Comparison of ENCODE assay signal across 29 mouse cellular contexts in the genomic region with DNA sequence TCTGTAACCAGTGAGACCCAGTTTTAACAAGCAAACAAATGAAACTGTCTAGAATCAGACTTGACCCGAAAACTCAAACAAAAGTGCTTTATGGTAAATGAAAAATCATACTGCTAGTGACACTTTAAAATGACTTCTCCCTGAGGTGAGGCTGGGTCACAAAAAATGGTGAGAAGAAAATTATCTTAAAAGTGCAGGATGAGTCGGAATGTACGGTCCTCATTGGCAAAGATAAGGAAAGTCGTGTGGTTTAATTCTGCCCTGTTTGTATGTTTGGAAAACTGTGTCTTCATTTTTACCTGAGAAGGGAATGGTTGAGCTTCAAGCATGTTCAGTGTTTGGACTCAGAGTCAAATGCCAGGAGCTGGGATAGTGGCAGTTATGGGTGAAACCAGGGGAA. TPM values are rescaled to one million over a fixed set of nuclear protein-coding genes. Genes with fewer than 3 reads are reported as not detected.
DNase-seq lines count a peak whose midpoint lies in the region; ATAC-seq and TF ChIP-seq lines count a peak whose summit lies in the region.
"Had no signal": no experiment of that assay in that cellular context is flagged by ENCODE, and none has a peak within 500 bp of the region (broad histone marks: within the 10 kb centered on the region; RNA-seq: fewer than 3 reads in every experiment).

No protein-coding gene starts in this region.

- intact Hi-C loops in left cerebral cortex, adult 2 months (cut with DNase I): no loop called here

- no peak for ATAC-seq in liver, embryonic 12.5 days
- peak; percentile 62 for ATAC-seq in erythroblast, adult 5-6 weeks (replicated peaks; ENCODE audit: low FRiP score, poor library complexity, severe bottlenecking)
- ATAC-seq in liver, embryonic 16.5 days (ENCODE audit: low read depth): no peak
- ATAC-seq in inflammation-experienced regulatory T-cells, adult 6 months: no peak
- ATAC-seq: activated CD4-positive, CD25-positive, alpha-beta regulatory T cell, adult 4 months; CD4-positive, CD25-positive, alpha-beta regulatory T cell, adult 4 months; forebrain, embryonic 13.5 days; hindbrain, embryonic 16.5 days; Patski had no signal

- H3K4me2 ChIP-seq in liver, embryonic 12.5 days: no peak overlapping the region
- H3K4me2 ChIP-seq in liver, embryonic 16.5 days (ENCODE audit: low read depth, low read length): no peak overlapping the region
- H3K4me2 ChIP-seq: embryonic facial prominence, embryonic 12.5 days; forebrain, embryonic 13.5 days; heart, embryonic 13.5 days; hindbrain, embryonic 12.5 days had no signal

- no peaks in the 10 kb centered on the region for H3K9me3 ChIP-seq in liver, embryonic 12.5 days (replicated peaks)
- H3K9me3 ChIP-seq in liver, embryonic 16.5 days (replicated peaks; ENCODE audit: control insufficient read depth, low read length): no peaks in the 10 kb centered on the region
- H3K9me3 ChIP-seq: embryonic facial prominence, embryonic 12.5 days; forebrain, embryonic 13.5 days; G1E; heart, embryonic 13.5 days; hindbrain, embryonic 12.5 days had no signal

- H3K27me3 ChIP-seq in liver, embryonic 12.5 days (replicated peaks): no peaks in the 10 kb centered on the region
- H3K27me3 ChIP-seq in liver, embryonic 16.5 days (ENCODE audit: control insufficient read depth, insufficient read depth, low read depth, low read length): no peaks in the 10 kb centered on the region
- H3K27me3 ChIP-seq: embryonic facial prominence, embryonic 12.5 days; forebrain, embryonic 13.5 days; heart, embryonic 13.5 days; hindbrain, embryonic 12.5 days had no signal

- WGBS in liver, embryonic 12.5 days (ENCODE audit: insufficient replicate concordance): 49% methylated on average over 4 of the region's 4 CpGs
- WGBS in liver, embryonic 16.5 days (ENCODE audit: insufficient replicate concordance): 37% methylated on average over 4 of the region's 4 CpGs

- no peak overlapping the region for H3K4me3 ChIP-seq in liver, embryonic 12.5 days
- no peak overlapping the region for H3K4me3 ChIP-seq in liver, embryonic 16.5 days (ENCODE audit: low read depth, low read length)
- no peak overlapping the region for H3K4me3 ChIP-seq in left cerebral cortex, adult 2 months
- H3K4me3 ChIP-seq: embryonic facial prominence, embryonic 12.5 days; forebrain, embryonic 13.5 days; gastrocnemius, adult 2 months; heart, embryonic 13.5 days; hindbrain, embryonic 12.5 days had no signal

- H3K36me3 ChIP-seq in liver, embryonic 12.5 days: no peaks in the 10 kb centered on the region
- H3K36me3 ChIP-seq in liver, embryonic 16.5 days (ENCODE audit: control insufficient read depth, insufficient read depth): no peaks in the 10 kb centered on the region
- H3K36me3 ChIP-seq: embryonic facial prominence, embryonic 12.5 days; G1E; heart, embryonic 13.5 days; hindbrain, embryonic 12.5 days had no signal

- TF ChIP-seq CTCF in left cerebral cortex, adult 2 months (IDR thresholded peaks at IDR 0.05): no peak

- H3K4me1 ChIP-seq in liver, embryonic 12.5 days: peaks cover 49% of the 10 kb centered on the region
- H3K4me1 ChIP-seq in liver, embryonic 16.5 days (ENCODE audit: control insufficient read depth, low read depth, low read length): peaks cover 31% of the 10 kb centered on the region
- H3K4me1 ChIP-seq: embryonic facial prominence, embryonic 12.5 days; forebrain, embryonic 13.5 days; hindbrain, embryonic 12.5 days had no signal

- H3K27ac ChIP-seq in liver, embryonic 12.5 days: 0 out of 2 replicates have a peak overlapping the region, but pooled peaks have one; percentile 1
- H3K27ac ChIP-seq in liver, embryonic 16.5 days (ENCODE audit: low read length): peak overlapping the region; percentile 68
- H3K27ac ChIP-seq in left cerebral cortex, adult 2 months: no peak overlapping the region
- H3K27ac ChIP-seq: embryonic facial prominence, embryonic 12.5 days; forebrain, embryonic 13.5 days; gastrocnemius, adult 2 months; heart, embryonic 13.5 days; hindbrain, embryonic 12.5 days had no signal

- no peak overlapping the region for H3K9ac ChIP-seq in liver, embryonic 12.5 days
- no peak overlapping the region for H3K9ac ChIP-seq in liver, embryonic 16.5 days (ENCODE audit: low read depth, low read length)
- H3K9ac ChIP-seq: embryonic facial prominence, embryonic 12.5 days; forebrain, embryonic 13.5 days; heart, embryonic 13.5 days; hindbrain, embryonic 12.5 days had no signal

- no peak for DNase-seq in liver
- DNase-seq in layer of hippocampus, postnatal 10 days (ENCODE audit: low spot score in 2 of 2): no peak
- no peak for DNase-seq in left cerebral cortex, adult 2 months (ENCODE audit: extremely low spot score in 1 of 2, low spot score in 2 of 2)
- DNase-seq: adrenal gland, postnatal 14 days; B cell, adult 2 months; cerebellum, adult 11-12 months; cerebellum, adult 9-10 months; cerebellum, postnatal 25 days; gastrocnemius, adult 2 months; gastrocnemius, postnatal 25 days; heart, postnatal 4 days had no signal

RNA-seq across cellular contexts. Expression of a gene that starts 2.4 kb away (rescaled TPM):
- polyA plus RNA-seq in liver, embryonic 12.5 days (2016; fragmentation: Nextera tagmentation; extraction: Ambion mirVana): 0.67 and 0.80 TPM in 2 replicates
- 0.63 TPM in 1 of 2 replicates, not detected in the other for total RNA-seq in erythroblast, adult 5-6 weeks (2015; ENCODE audit: low replicate concordance)
- 4.6 TPM in 2 replicates for total RNA-seq in erythroblast, adult 5-6 weeks (2017; ENCODE audit: low replicate concordance)
- 1.9 and 2.5 TPM in 2 replicates for polyA plus RNA-seq in liver, embryonic 16.5 days (2015; fragmentation: Nextera tagmentation; extraction: Ambion mirVana)
- polyA plus RNA-seq in inflammation-experienced regulatory T-cells, adult 6 months (2017; shearing (Covaris generic)): not detected
- total RNA-seq in layer of hippocampus, postnatal 10 days (2021): not detected
- not detected for total RNA-seq in left cerebral cortex, adult 2 months (2021)
- total RNA-seq: adrenal gland, adult 18-20 months; adrenal gland, postnatal 14 days; gastrocnemius, adult 2 months; gastrocnemius, postnatal 25 days; granulocyte monocyte progenitor cell, adult 5-6 weeks; heart, adult 8-10 months; heart, postnatal 4 days had no signal
- polyA plus RNA-seq: activated CD4-positive, CD25-positive, alpha-beta regulatory T cell, adult 4 months; CD4-positive, CD25-positive, alpha-beta regulatory T cell, adult 4 months; cortical plate, adult 2 months; forebrain, embryonic 13.5 days; heart, embryonic 13.5 days; heart, postnatal 0 days; hindbrain, embryonic 16.5 days; Patski had no signal

RNA-seq across cellular contexts. Expression of a gene that starts 29.9 kb away (rescaled TPM):
- polyA plus RNA-seq in liver, embryonic 12.5 days (2016; fragmentation: Nextera tagmentation; extraction: Ambion mirVana): 17.3 and 19.1 TPM in 2 replicates
- 2.7 and 5.6 TPM in 2 replicates for total RNA-seq in erythroblast, adult 5-6 weeks (2015; ENCODE audit: low replicate concordance)
- total RNA-seq in erythroblast, adult 5-6 weeks (2017; ENCODE audit: low replicate concordance): 9.5 and 10.4 TPM in 2 replicates
- polyA plus RNA-seq in liver, embryonic 16.5 days (2015; fragmentation: Nextera tagmentation; extraction: Ambion mirVana): 6.8 and 7.5 TPM in 2 replicates
- 1 to 10 TPM; 3.3 to 5.9 (median 3.6) TPM for polyA plus RNA-seq in inflammation-experienced regulatory T-cells, adult 6 months (2017; shearing (Covaris generic))
- total RNA-seq in layer of hippocampus, postnatal 10 days (2021): 1 to 10 TPM; 9.3 to 9.9 TPM
- total RNA-seq in left cerebral cortex, adult 2 months (2021): 10 to 100 TPM; 14.7 to 16.3 TPM

RNA-seq across cellular contexts. Expression of a gene that starts 51.4 kb away (rescaled TPM):
- 108 and 112 TPM in 2 replicates for polyA plus RNA-seq in liver, embryonic 12.5 days (2016; fragmentation: Nextera tagmentation; extraction: Ambion mirVana)
- 68.1 and 83.8 TPM in 2 replicates for total RNA-seq in erythroblast, adult 5-6 weeks (2015; ENCODE audit: low replicate concordance)
- total RNA-seq in erythroblast, adult 5-6 weeks (2017; ENCODE audit: low replicate concordance): 42.5 and 50.8 TPM in 2 replicates
- polyA plus RNA-seq in liver, embryonic 16.5 days (2015; fragmentation: Nextera tagmentation; extraction: Ambion mirVana): 105 and 116 TPM in 2 replicates
- polyA plus RNA-seq in inflammation-experienced regulatory T-cells, adult 6 months (2017; shearing (Covaris generic)): 10 to 100 TPM; 41.8 to 48.9 (median 45.0) TPM
- total RNA-seq in layer of hippocampus, postnatal 10 days (2021): 10 to 100 TPM; 63.6 to 65.1 TPM
- total RNA-seq in left cerebral cortex, adult 2 months (2021): 100 to 1,000 TPM in 1 of 2 experiments, 10 to 100 TPM in 1; 96.6 to 121 TPM
